Mouse (Mus musculus): Measurements from ENCODE around the gene Tbc1d20. TPM values are rescaled to one million over a fixed set of nuclear protein-coding genes. Genes with fewer than 3 reads are reported as not detected.
A peak's percentile ranks its signal among the peaks of the same experiment; 100 is the strongest.

The Tbc1d20 gene
- polyA plus RNA-seq, 1 experiment from 2014 or later = 35.8 TPM

DNA sequence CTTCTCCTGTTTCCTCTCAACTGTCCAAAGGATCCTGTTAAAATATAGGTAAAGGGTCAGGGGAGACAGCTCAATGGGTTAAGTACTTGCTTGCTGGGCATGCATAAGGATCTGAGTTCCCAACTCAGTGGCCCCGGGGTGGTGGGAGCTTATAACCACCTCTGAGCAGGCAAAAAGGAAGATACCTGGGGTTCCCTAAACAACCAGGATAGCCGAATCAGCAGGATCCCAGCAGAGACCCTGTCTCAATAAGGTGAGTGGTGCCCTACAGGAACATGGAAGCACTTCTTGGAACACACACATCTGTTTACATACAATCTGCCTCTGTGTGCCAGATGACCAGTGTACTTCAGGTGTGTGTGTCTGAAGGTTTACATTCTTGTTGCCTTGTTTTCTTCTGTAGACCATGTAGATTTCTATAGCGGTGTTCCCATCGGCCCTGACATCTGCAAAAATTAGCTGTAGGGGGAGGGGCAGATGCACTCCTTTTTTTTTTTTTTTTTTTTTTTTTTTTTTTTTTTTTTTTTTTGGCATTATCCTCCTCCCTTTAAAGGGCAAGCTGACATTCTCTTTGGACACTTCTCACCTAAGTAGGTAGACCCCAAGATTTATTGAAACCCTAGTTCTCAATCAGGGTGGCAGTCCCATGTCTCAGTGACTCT, 39.8 kb downstream of the Tbc1d20 start:
- Histone ChIP-seq H3K9me3 (ENCODE audit: control insufficient read depth, low read length) (no peaks in the 10 kb centered on the region), H3K4me2 (ENCODE audit: low read depth, low read length) (no peak overlapping the region), H3K27me3 (replicated peaks; ENCODE audit: control insufficient read depth, insufficient read depth, low read length) (no peaks in the 10 kb centered on the region), H3K36me3 (ENCODE audit: control insufficient read depth, insufficient read depth, low read length) (no peaks in the 10 kb centered on the region), H3K27ac (ENCODE audit: low read length) (no peak overlapping the region), H3K9ac (ENCODE audit: low read depth, low read length) (no peak overlapping the region), H3K4me1 (ENCODE audit: control insufficient read depth, insufficient read depth, low read length) (peaks cover 15% of the 10 kb centered on the region), H3K4me3 (ENCODE audit: low read length) (no peak overlapping the region)
- WGBS = 69% methylated on average over 4 of the region's 4 CpGs
- no peak for ATAC-seq

DNA sequence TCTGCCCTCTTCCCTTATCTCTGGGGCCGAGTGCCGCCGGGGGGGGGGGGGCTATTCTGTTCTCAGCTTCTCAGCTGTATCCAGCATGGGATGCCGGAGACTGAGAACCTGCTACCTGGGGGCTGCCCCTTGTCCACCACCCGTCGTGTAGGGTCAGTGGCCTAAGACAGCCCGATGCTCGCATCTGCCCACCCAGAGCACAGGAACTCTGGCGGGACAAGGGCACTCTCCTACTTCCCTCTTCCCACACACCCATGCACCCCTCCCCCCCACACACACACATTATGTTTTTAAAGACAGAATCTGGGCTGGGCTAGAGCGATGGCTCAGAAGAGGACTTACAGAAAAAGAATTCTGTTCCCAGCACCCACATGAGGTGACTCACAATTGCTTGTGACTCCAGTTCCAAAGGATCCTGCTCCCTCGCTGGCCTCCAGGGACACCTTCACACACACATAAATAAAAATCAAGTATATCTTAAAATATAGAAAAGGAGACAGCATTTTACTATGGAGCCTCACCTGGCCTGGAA, 41.7 kb downstream of the Tbc1d20 start:
- 51% methylated on average over 11 of the region's 11 CpGs for WGBS
- peaks cover 12% of the 10 kb centered on the region for H3K4me1 ChIP-seq (ENCODE audit: control insufficient read depth, insufficient read depth, low read length)
- no peak overlapping the region for H3K4me2 ChIP-seq (ENCODE audit: low read depth, low read length)
- H3K4me3 ChIP-seq (ENCODE audit: low read length) = no peak overlapping the region
- peak overlapping the region; percentile 14; the same call in 1 of the 2 replicates for H3K9ac ChIP-seq (ENCODE audit: low read depth, low read length)
- ATAC-seq = no peak
- H3K27ac ChIP-seq (ENCODE audit: low read length) = no peak overlapping the region
- H3K9me3 ChIP-seq (ENCODE audit: control insufficient read depth, low read length) = no peaks in the 10 kb centered on the region
- no peaks in the 10 kb centered on the region for H3K27me3 ChIP-seq (replicated peaks; ENCODE audit: control insufficient read depth, insufficient read depth, low read length)
- H3K36me3 ChIP-seq (ENCODE audit: control insufficient read depth, insufficient read depth, low read length) = no peaks in the 10 kb centered on the region

DNA sequence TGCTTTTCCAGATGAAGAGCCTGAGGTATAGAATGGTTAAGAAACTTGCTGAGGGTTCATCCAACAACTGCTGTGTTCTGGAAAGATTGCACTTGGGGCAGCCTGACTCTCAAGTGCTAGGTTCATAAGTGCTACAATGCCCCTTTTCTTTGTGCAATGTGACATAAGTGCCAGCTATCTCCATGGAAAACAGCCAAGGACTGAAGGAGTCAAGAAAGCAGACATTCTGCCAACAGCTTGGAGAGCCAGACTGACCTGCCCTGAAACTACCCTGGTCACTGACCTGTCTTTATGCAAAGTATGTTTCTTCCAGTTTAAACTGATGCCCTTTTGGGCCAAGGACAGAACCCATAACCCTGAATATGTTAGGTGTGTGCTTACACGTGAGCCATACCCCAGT, 43.2 kb downstream of the Tbc1d20 start:
- no peak overlapping the region for H3K4me3 ChIP-seq (ENCODE audit: low read length)
- no peak for ATAC-seq
- H3K27ac ChIP-seq (ENCODE audit: low read length) = no peak overlapping the region
- WGBS = 89% methylated on average over 1 of the region's 1 CpGs
- H3K9me3 ChIP-seq (ENCODE audit: control insufficient read depth, low read length) = no peaks in the 10 kb centered on the region
- H3K36me3 ChIP-seq (ENCODE audit: control insufficient read depth, insufficient read depth, low read length) = no peaks in the 10 kb centered on the region
- no peaks in the 10 kb centered on the region for H3K27me3 ChIP-seq (replicated peaks; ENCODE audit: control insufficient read depth, insufficient read depth, low read length)
- H3K9ac ChIP-seq (ENCODE audit: low read depth, low read length) = no peak overlapping the region
- H3K4me1 ChIP-seq (ENCODE audit: control insufficient read depth, insufficient read depth, low read length) = peaks cover 4% of the 10 kb centered on the region; the same call in 1 of the 2 replicates
- no peak overlapping the region for H3K4me2 ChIP-seq (ENCODE audit: low read depth, low read length)

DNA sequence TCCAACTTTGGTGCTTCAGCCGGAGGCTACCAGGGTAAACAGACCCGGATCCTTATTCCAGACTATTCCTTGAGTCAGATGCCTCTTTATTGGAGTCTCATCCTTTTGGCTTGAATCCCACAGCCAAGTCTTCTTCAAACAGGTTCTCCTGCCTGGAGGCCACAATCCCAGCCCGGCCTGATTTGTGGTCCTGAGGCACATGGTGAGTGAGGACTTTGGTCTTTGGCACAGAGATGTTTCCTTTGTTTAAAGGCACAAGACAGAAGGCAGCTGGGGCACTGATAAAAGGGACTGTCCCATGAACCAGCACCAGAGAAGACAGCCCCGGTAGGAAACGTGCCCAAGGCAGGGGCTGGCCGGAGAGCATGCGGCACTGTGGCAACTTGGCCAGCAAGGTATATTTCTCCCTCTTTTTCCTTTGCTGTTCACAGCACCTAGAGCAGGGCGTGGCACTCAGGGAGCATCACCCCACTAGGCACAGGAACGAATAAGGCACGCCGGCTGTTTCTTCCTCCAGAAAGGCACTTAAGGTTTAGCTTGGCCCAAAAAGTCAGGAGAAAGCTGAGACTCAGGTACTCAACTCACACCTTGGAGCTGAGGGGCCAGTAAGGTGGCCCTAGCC, 44.1 kb downstream of the Tbc1d20 start:
- peak; percentile 64 for ATAC-seq
- WGBS = 80% methylated on average over 11 of the region's 11 CpGs
- Histone ChIP-seq H3K27me3 (replicated peaks; ENCODE audit: control insufficient read depth, insufficient read depth, low read length) (peaks cover 1% of the 10 kb centered on the region; the same call in 1 of the 2 replicates), H3K9ac (ENCODE audit: low read depth, low read length) (0 out of 2 replicates have a peak overlapping the region, but pooled peaks have one; percentile 0), H3K27ac (ENCODE audit: low read length) (no peak overlapping the region), H3K36me3 (ENCODE audit: control insufficient read depth, insufficient read depth, low read length) (no peaks in the 10 kb centered on the region), H3K4me2 (ENCODE audit: low read depth, low read length) (no peak overlapping the region), H3K4me3 (ENCODE audit: low read length) (no peak overlapping the region), H3K4me1 (ENCODE audit: control insufficient read depth, insufficient read depth, low read length) (peaks cover 4% of the 10 kb centered on the region; the same call in 1 of the 2 replicates), H3K9me3 (ENCODE audit: control insufficient read depth, low read length) (no peaks in the 10 kb centered on the region)

DNA sequence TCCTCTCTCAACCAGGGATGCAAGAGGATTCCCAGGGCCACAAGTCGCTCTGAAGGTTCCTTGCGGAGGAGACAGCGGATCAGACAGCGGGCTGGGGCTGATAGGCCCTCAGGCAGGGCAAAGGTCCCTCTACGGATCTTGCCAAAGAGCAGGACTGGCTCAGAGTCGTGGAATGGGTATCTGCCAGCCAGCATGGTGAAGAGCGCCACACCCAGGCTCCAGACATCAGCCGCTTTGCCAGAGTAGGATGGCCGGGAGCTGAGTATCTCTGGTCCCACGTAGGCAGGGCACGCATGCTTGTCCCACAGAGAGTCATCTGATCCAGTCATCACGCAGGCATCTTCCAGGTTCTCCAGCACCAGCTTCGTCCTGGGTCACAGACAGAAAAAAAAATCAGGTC, 44.7 kb downstream of the Tbc1d20 start:
- Histone ChIP-seq H3K9me3 (ENCODE audit: control insufficient read depth, low read length) (no peaks in the 10 kb centered on the region), H3K9ac (ENCODE audit: low read depth, low read length) (peak overlapping the region; percentile 27; the same call in 1 of the 2 replicates), H3K27ac (ENCODE audit: low read length) (no peak overlapping the region), H3K27me3 (replicated peaks; ENCODE audit: control insufficient read depth, insufficient read depth, low read length) (peaks cover 5% of the 10 kb centered on the region; the same call in 1 of the 2 replicates), H3K4me2 (ENCODE audit: low read depth, low read length) (no peak overlapping the region), H3K36me3 (ENCODE audit: control insufficient read depth, insufficient read depth, low read length) (no peaks in the 10 kb centered on the region), H3K4me1 (ENCODE audit: control insufficient read depth, insufficient read depth, low read length) (peaks cover 4% of the 10 kb centered on the region; the same call in 1 of the 2 replicates), H3K4me3 (ENCODE audit: low read length) (no peak overlapping the region)
- peak; percentile 60 for ATAC-seq
- 74% methylated on average over 13 of the region's 13 CpGs for WGBS

DNA sequence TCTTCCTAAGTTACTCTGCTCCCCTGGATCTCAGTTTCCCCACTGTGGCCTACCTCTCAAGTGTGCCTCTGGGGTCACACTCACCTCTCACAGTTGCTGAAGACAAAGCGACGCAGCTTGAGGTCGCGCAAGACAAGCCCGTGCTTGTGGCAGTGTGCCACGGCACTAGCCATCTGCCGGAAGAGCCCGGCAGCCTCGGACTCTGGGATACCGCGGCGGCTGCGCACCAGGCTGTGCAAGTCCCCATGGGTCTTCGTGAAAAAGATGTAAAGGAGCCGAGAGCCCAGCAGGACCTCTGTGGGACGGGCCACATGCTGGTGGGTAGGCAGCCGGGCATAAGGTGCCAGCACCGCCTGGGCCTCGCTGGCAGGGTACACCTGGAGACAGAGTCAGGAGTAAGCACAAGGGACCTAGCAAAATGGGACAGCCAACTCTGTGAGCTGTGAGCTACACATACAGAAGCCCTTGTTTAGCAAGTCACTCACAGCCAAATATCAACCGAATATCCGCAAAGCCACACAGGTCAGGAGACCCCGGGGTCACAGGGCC, 46.1 kb downstream of the Tbc1d20 start:
- no peak overlapping the region for H3K9ac ChIP-seq (ENCODE audit: low read depth, low read length)
- peaks cover 8% of the 10 kb centered on the region for H3K4me1 ChIP-seq (ENCODE audit: control insufficient read depth, insufficient read depth, low read length)
- peaks cover 5% of the 10 kb centered on the region; the same call in 1 of the 2 replicates for H3K27me3 ChIP-seq (replicated peaks; ENCODE audit: control insufficient read depth, insufficient read depth, low read length)
- no peak overlapping the region for H3K27ac ChIP-seq (ENCODE audit: low read length)
- WGBS = 87% methylated on average over 22 of the region's 22 CpGs
- H3K9me3 ChIP-seq (ENCODE audit: control insufficient read depth, low read length) = no peaks in the 10 kb centered on the region
- ATAC-seq = no peak
- no peak overlapping the region for H3K4me3 ChIP-seq (ENCODE audit: low read length)
- no peaks in the 10 kb centered on the region for H3K36me3 ChIP-seq (ENCODE audit: control insufficient read depth, insufficient read depth, low read length)
- no peak overlapping the region for H3K4me2 ChIP-seq (ENCODE audit: low read depth, low read length)

DNA sequence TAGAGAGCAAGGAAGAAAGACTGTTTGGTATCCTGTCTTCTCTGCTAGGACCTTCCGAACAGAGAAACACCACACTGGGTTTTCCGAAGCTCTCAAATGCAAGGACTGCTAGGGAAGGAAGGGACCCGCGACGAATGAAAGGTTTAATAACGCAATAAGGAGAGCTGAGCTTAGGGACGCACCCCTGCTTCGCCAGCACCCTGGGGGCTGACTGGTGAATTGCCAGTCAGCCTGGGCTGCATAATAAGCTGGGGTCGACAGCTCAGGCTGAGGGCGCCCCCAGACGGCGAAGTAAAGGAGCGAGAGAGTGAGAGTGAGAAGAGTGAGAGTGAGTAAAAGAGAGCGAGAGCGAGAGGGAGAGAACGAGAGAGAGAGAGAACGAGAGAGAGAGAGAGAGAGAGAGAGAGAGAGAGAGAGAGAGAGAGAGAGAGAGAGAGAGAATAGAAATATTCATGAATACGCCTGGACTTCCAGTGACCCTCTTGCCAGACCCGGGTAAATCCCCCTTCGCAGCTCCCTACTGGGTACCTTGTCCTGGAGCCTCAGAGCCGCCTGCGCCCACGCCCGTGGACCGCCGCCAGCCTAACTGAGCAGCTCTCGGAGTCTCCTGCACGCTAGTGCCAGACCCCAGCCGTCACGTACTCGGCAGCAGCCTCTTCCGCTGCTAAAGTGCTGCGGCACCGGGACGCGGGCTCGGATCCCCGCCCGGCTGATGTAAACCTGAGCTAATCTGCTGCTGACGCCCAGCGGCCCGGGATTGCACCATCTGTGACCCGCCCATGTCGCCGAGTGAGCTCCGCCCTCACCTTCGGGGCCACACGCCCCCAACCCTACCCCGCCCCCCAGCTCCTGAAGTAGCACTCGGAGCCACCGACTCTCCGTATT, 49.9 kb downstream of the Tbc1d20 start, which contains the start of gene Trib3:
Gene Trib3 (minus strand): TSS at position 704 of the 885 bp plus-strand sequence.
- H3K4me3 ChIP-seq (ENCODE audit: low read length) = peak within 1 kb of the TSS; percentile 56
- WGBS = under 1% methylated on average over 52 of the region's 52 CpGs
- H3K9me3 ChIP-seq (ENCODE audit: control insufficient read depth, low read length) = no peaks in the 10 kb centered on the region

DNA sequence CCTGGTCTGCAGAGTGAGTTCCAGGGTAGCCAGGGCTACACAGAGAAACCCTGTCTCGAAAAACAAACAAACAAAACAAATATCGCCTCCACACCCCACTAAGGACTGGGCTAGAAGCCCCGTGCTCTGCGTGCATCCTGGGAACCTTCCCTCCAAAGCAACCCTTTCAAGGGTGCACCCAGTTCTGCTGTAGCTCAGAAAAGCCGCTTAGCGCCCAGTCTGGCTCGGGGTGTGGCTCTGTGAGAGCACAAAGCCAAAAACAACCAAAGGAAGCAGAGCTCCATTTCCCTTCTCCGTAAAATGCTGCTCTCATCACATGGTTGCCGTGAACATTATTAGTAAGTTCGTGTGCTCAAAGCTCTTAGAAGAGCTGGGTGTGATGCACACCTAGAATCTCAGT, 50.7 kb downstream of the Tbc1d20 start:
- ATAC-seq = peak; percentile 24
- peak overlapping the region; percentile 91 for H3K4me2 ChIP-seq (ENCODE audit: low read depth, low read length)
- H3K27me3 ChIP-seq (replicated peaks; ENCODE audit: control insufficient read depth, insufficient read depth, low read length) = peaks cover 5% of the 10 kb centered on the region; the same call in 1 of the 2 replicates
- H3K36me3 ChIP-seq (ENCODE audit: control insufficient read depth, insufficient read depth, low read length) = no peaks in the 10 kb centered on the region
- peaks cover 4% of the 10 kb centered on the region; the same call in 1 of the 2 replicates for H3K4me1 ChIP-seq (ENCODE audit: control insufficient read depth, insufficient read depth, low read length)
- WGBS = 11% methylated on average over 10 of the region's 10 CpGs
- peak overlapping the region; percentile 56 for H3K4me3 ChIP-seq (ENCODE audit: low read length)
- no peaks in the 10 kb centered on the region for H3K9me3 ChIP-seq (ENCODE audit: control insufficient read depth, low read length)
- peak overlapping the region; percentile 69; the same call in 1 of the 2 replicates for H3K9ac ChIP-seq (ENCODE audit: low read depth, low read length)
- H3K27ac ChIP-seq (ENCODE audit: low read length) = no peak overlapping the region

More for the DNA sequence above, 49.9 kb downstream of the Tbc1d20 start, which contains the start of gene Trib3:
- no peak within 1 kb of the TSS for H3K27ac ChIP-seq (ENCODE audit: low read length)
- peaks cover 4% of the 10 kb centered on the region; the same call in 1 of the 2 replicates for H3K4me1 ChIP-seq (ENCODE audit: control insufficient read depth, insufficient read depth, low read length)
- no peaks in the 10 kb centered on the region for H3K36me3 ChIP-seq (ENCODE audit: control insufficient read depth, insufficient read depth, low read length)
- peaks cover 5% of the 10 kb centered on the region; the same call in 1 of the 2 replicates for H3K27me3 ChIP-seq (replicated peaks; ENCODE audit: control insufficient read depth, insufficient read depth, low read length)
- peak within 1 kb of the TSS; percentile 91 for H3K4me2 ChIP-seq (ENCODE audit: low read depth, low read length)
- H3K9ac ChIP-seq (ENCODE audit: low read depth, low read length) = peak within 1 kb of the TSS; percentile 69
- ATAC-seq = peak; percentile 89
